Mouse (Mus musculus): ENCODE data around the gene Rab3gap2.

Rab3gap2 gene

GRCm38 (mm10) chr1:185203909-185204661 lies at the start of gene Rab3gap2:
Rab3gap2 (plus strand) TSS chr1:185204117.
- DNase-seq (ENCODE audit: low spot score): peak; percentile 99

DNA sequence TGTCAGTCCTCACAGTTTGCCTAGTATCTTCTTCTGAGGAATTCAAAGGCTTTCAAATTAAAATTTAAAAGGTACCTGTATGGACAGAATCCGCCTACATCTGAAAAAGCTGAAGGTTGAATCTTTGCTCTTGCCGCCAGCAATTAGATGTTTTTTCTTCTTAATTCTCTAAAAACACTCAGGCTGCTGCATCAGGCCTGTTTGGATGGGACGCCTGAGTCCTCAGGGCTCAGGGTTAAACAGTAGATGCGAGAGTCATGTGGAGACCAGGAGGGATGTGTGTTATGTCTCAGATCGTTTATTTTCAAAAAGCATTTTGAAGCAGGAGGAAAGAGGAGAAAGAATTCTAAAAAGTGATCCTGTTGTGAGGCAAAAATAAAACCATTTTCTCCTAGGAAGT lies 30.3 kb upstream of the Rab3gap2 start:
- DNase-seq (ENCODE audit: low spot score): no peak

GRCm38 (mm10) chr1:185177860-185178259 lies 26.1 kb upstream of the Rab3gap2 start:
- no peak for DNase-seq (ENCODE audit: low spot score)

GRCm38 (mm10) chr1:185183591-185184330 lies 20.2 kb upstream of the Rab3gap2 start:
- peak; percentile 36 for DNase-seq (ENCODE audit: low spot score)

DNA sequence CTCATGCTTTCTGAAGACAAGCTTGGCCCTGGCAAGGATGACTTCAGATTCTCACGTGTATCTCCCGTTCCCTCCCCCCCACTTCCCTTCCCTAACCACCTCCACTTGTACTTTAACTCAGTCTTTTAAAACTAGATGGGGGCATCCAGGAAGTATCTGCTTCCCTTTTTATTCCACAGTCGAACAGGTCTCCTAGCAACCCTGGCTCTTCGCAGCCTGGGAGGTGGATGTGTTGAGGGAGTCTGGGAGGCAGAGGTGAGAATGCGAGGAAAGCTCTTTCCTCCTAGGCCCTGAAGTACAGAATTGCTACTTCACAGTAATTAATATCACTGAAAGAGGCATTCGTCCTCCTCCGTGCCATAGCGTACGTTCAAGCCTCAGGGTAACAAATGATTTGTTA lies 18.4 kb upstream of the Rab3gap2 start:
- no peak for DNase-seq (ENCODE audit: low spot score)

GRCm38 (mm10) chr1:185187135-185187785 lies 16.7 kb upstream of the Rab3gap2 start:
- DNase-seq (ENCODE audit: low spot score): peak; percentile 28

- DNase-seq (ENCODE audit: low spot score): no peak
Observed at GRCm38 (mm10) chr1:185189901-185190300, 14.0 kb upstream of the Rab3gap2 start.

DNA sequence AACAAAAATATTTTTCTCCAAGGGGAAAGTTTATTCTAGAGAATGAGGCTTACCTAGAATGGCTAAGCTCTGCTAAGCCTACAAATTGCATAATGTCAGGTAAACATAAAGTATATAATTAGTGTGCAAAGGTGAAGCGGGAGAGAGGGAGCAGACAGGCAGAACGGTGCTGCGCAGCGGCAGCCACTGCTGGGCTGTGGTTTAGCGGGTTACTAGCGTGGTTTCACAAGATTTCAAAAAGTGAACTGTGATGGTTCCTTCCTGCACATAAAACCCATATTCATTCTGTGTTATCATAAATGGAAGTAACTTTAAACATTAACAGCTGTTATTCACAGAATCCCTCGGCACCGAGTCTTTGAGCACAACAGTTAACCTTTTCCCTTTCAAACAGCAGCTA lies 11.8 kb upstream of the Rab3gap2 start:
- DNase-seq (ENCODE audit: low spot score): no peak

GRCm38 (mm10) chr1:185193509-185193908 lies 10.4 kb upstream of the Rab3gap2 start:
- DNase-seq (ENCODE audit: low spot score): peak; percentile 29

GRCm38 (mm10) chr1:185196323-185196722 lies 7.6 kb upstream of the Rab3gap2 start:
- no peak for DNase-seq (ENCODE audit: low spot score)

DNA sequence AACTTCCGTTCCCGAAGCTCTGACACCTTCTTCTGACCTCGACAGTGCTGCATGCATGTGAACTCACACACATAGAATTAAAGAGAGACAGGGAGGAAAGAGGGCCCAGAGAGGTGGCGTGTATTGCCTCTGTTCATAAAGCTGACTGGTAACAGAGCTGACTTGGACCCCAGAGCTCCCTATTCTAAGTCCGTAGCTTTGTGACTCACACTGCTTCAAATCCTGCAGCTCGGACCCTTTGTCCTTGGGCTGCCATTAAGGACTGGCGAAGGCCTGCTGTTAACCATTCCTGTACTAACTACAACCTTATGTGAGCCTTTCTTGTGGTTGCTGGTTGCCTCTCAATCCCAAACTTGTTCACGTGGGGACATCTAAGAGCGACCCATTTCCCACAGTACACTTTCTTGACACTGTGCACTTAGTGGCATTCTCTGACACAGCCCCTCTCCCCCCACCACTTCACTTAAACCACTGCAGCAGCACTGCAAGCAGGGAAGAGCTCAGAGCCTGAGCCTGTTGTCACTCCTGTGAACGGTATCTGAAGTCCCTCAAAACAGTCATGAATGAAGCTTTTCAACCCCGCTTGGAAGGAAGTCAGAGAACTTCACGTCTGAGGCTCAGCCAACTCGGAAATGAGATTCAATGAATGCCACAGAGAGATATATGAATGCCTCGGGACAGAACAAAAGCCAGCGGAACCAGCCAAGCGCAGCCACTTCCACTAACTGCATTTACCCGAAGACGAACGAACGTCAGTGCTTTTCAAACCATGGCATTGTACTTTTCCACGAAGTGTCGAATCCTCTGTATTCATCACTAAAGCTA lies 3.1 kb upstream of the Rab3gap2 start:
- no peak for DNase-seq (ENCODE audit: low spot score)

GRCm38 (mm10) chr1:185201994-185202393 lies 1.9 kb upstream of the Rab3gap2 start:
- DNase-seq (ENCODE audit: low spot score): no peak

DNA sequence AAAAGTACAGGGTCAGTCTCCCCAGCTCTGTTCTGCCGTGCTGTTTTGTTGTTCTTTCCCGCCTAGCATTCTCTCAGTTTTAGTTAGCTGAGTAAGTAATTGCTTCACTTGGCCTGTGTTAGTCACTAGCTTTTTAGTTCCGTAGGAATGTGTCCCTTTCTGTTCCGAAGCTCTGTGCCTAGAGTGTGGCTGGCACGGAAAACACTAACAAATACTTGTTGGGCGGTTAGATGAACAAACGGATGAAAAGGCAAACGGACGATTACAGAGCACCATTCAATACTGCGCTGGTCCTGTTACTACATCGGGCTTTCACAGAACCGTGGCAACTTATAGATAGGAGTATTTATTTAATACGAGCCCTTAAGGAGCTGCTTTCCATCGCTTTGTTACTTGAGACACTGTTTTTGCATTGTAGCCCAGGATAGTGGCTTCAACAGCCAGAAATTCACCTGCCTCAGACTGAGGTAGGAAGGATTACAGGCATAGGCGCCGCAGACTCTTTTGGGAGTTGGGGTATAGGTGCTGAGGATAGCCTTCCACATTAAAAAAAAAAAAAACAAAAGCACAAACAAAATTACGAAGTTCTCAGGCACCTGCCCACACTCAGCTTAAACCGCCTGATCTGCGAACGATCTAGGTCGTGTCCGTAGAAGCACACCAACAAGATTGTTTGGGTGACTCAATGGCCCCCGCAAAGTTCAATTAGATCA lies 565 bp upstream of the Rab3gap2 start:
- peak; percentile 32 for DNase-seq (ENCODE audit: low spot score)

GRCm38 (mm10) chr1:185205090-185205489 lies 1.2 kb downstream of the Rab3gap2 start:
- no peak for DNase-seq (ENCODE audit: low spot score)

DNA sequence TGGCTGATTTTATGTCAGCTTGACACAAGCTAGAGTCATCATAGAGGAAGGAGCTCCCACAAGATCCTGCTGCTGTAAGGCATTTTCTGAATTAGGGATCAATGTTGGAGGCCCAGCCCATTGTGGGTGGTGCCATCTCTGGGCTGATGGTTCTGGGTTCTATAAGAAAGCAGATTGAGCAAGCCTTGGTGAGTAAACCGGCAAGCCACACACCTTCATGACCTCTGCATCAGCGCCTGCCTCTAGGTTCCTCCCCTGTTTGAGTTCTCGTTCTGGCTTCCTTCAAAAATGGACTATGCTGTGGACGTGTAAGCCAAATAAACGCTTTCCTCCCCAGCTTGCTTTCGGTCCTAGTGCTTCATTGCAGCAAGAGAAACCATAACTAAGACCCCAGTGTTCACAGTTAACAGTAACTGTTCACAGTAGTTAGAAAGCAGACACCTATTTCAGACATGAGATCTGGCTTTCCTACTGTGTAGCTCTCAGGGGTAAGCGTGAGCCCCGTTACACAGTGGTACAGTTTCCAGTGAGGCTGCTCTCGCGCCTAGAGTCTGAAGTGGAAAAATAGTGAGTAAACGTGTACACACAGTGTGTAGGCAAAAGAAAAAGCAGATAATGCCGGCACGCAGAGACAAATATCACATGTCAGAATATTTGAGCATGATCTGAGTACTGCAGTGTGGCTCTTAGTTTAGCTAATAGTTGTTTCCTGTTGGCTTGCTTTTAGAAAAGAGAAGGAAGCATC lies 4.1 kb downstream of the Rab3gap2 start:
- DNase-seq (ENCODE audit: low spot score): no peak

DNA sequence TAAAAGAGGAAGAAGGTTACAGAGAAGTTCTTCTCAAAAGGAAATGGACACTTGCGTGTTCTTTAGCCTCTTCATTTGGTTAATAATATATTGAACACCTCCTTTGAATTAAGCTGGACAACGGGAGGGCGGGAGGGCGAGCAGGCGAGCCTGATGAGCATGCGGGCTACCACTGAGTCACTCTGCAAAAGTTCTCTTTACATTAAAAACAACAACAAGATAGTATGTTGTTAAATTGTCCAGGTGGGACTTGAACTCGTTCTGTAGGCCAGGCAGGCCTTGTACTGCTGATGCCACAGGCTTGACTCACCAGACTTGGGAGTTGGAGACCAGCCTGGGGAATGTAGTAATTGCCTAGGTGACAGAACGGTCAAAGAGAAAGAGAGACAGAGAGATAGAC lies 4.8 kb downstream of the Rab3gap2 start:
- no peak for DNase-seq (ENCODE audit: low spot score)

DNA sequence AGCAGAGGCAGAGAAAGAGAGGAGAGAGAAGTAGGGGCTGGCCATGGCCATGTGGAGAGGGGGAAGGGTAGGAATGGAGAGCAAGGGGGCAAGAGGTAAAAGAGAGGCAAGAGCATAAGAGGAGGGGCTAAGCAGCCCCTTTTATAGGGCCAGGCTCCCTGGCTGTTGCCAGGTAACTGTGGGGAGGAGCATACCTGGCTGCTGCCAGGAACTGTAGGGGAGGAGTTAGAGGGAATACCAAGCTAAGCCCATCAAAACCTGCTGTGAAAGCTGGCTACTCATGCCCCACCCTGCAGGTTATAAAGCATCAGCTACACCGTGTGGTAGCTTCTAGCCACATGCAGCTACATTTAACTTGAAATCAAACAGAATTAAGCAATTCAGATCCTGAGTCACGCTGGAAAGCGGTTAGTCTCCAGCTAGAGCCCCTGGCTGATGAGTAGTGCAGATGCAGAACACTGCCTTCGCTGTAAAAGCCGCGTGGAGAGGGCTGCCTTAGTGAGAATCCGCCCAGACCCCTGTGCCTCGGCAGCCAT lies 5.8 kb downstream of the Rab3gap2 start:
- no peak for DNase-seq (ENCODE audit: low spot score)

DNA sequence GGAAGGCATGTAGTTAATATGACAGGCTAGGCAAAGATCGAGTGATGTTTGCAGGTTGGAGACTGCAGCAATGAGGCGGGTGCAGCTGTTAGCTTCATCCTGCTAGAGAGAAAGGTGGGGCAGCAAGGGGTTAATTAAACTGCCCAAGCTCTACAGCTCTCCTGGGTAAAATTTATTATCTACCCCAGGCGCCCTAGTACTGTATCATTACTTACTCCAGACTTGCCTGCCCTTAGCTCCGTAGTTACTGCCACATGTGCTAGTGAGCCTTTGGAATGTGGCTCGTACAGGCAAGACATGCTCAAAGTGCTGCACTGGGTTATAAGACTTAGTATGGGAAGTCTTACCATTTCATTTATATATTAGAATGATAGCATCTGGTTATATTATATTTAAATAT lies 12.4 kb downstream of the Rab3gap2 start:
- no peak for DNase-seq (ENCODE audit: low spot score)

- no peak for DNase-seq (ENCODE audit: low spot score)
Observed at GRCm38 (mm10) chr1:185216762-185217161, 12.8 kb downstream of the Rab3gap2 start.

- DNase-seq (ENCODE audit: low spot score): no peak
Observed at GRCm38 (mm10) chr1:185217966-185218365, 14.0 kb downstream of the Rab3gap2 start.

Data from urinary bladder, postnatal 14 days (tissue).